ENCODE assay signal across 12 mouse cellular contexts in genomic region chr4:149404640-149405465, GRCm38 (mm10). TPM values are rescaled to one million over a fixed set of nuclear protein-coding genes. Genes with fewer than 3 reads are reported as not detected.
DNase-seq lines count a peak whose midpoint lies in the region; ATAC-seq lines count a peak whose summit lies in the region.
"Had no signal": no experiment of that assay in that cellular context is flagged by ENCODE, and none has a peak within 500 bp of the region (broad histone marks: within the 10 kb centered on the region; RNA-seq: fewer than 3 reads in every experiment).

No protein-coding gene starts in this region.

- no peak overlapping the region for H3K9ac ChIP-seq in lung, embryonic 16.5 days (ENCODE audit: low read length)
- no peak overlapping the region; the same call in 1 of the 2 replicates for H3K9ac ChIP-seq in embryonic facial prominence, embryonic 13.5 days
- H3K9ac ChIP-seq in midbrain, embryonic 16.5 days (ENCODE audit: low read depth, low read length), result no peak overlapping the region
- H3K9ac ChIP-seq: lung, embryonic 15.5 days had no signal

- no peaks in the 10 kb centered on the region for H3K36me3 ChIP-seq in lung, embryonic 16.5 days (ENCODE audit: control insufficient read depth, insufficient read depth, low read length)
- H3K36me3 ChIP-seq in embryonic facial prominence, embryonic 13.5 days, result peaks cover 2% of the 10 kb centered on the region
- H3K36me3 ChIP-seq in midbrain, embryonic 16.5 days (ENCODE audit: control insufficient read depth, insufficient read depth, low read length), result 0 out of 2 replicates have a peak, but pooled peaks cover 2% of the 10 kb centered on the region
- H3K36me3 ChIP-seq: lung, embryonic 15.5 days had no signal

- no peaks in the 10 kb centered on the region for H3K27me3 ChIP-seq in lung, embryonic 16.5 days (ENCODE audit: control insufficient read depth, insufficient read depth, low read depth, low read length)
- H3K27me3 ChIP-seq in embryonic facial prominence, embryonic 13.5 days, result no peaks in the 10 kb centered on the region
- no peaks in the 10 kb centered on the region for H3K27me3 ChIP-seq in midbrain, embryonic 16.5 days (ENCODE audit: control insufficient read depth, insufficient read depth, low read depth, low read length)
- H3K27me3 ChIP-seq: lung, embryonic 15.5 days had no signal

- peak; percentile 39; the same call in 1 of the 2 replicates for ATAC-seq in frontal cortex, adult (ENCODE audit: low TSS enrichment)
- peak; percentile 24; the same call in 1 of the 2 replicates for ATAC-seq in lung, embryonic 16.5 days (ENCODE audit: low read depth)
- ATAC-seq in embryonic facial prominence, embryonic 13.5 days (ENCODE audit: insufficient number of reproducible peaks, insufficient read depth, low FRiP score, low TSS enrichment, low read depth), result 0 out of 2 replicates have a peak, but pooled peaks have one; percentile 7
- ATAC-seq in midbrain, embryonic 16.5 days, result peak; percentile 27; the same call in 1 of the 2 replicates

- H3K4me1 ChIP-seq in lung, embryonic 16.5 days (replicated peaks; ENCODE audit: control insufficient read depth, insufficient read depth, low read length), result peaks cover 25% of the 10 kb centered on the region; the same call in 1 of the 2 replicates
- peaks cover 57% of the 10 kb centered on the region for H3K4me1 ChIP-seq in embryonic facial prominence, embryonic 13.5 days
- peaks cover 2% of the 10 kb centered on the region for H3K4me1 ChIP-seq in midbrain, embryonic 16.5 days (ENCODE audit: control insufficient read depth, insufficient read depth, low read length)

- WGBS in lung, embryonic 16.5 days, result 50% methylated on average over 19 of the region's 19 CpGs
- WGBS in embryonic facial prominence, embryonic 13.5 days, result 61% methylated on average over 19 of the region's 19 CpGs
- 61% methylated on average over 19 of the region's 19 CpGs for WGBS in midbrain, embryonic 16.5 days

- no peaks in the 10 kb centered on the region for H3K9me3 ChIP-seq in lung, embryonic 16.5 days (ENCODE audit: control insufficient read depth, low read length)
- H3K9me3 ChIP-seq in embryonic facial prominence, embryonic 13.5 days, result no peaks in the 10 kb centered on the region
- no peaks in the 10 kb centered on the region for H3K9me3 ChIP-seq in midbrain, embryonic 16.5 days (replicated peaks; ENCODE audit: control insufficient read depth, low read length, poor library complexity, severe bottlenecking)
- H3K9me3 ChIP-seq: lung, embryonic 15.5 days had no signal

- no peak overlapping the region for H3K4me3 ChIP-seq in lung, embryonic 16.5 days (ENCODE audit: low read length)
- H3K4me3 ChIP-seq in embryonic facial prominence, embryonic 13.5 days, result no peak overlapping the region
- H3K4me3 ChIP-seq in midbrain, embryonic 16.5 days (ENCODE audit: low read depth, low read length), result no peak overlapping the region
- H3K4me3 ChIP-seq: lung, embryonic 15.5 days had no signal

- no peak overlapping the region for H3K27ac ChIP-seq in lung, embryonic 16.5 days (ENCODE audit: low read length)
- H3K27ac ChIP-seq in embryonic facial prominence, embryonic 13.5 days, result no peak overlapping the region; the same call in 1 of the 2 replicates
- no peak overlapping the region for H3K27ac ChIP-seq in midbrain, embryonic 16.5 days (ENCODE audit: low read length)
- H3K27ac ChIP-seq: lung, embryonic 15.5 days had no signal

- no peak for DNase-seq in frontal cortex, postnatal 10 days (ENCODE audit: low spot score in 2 of 2)
- DNase-seq in lung, postnatal 25 days (ENCODE audit: low spot score), result no peak
- DNase-seq in gastrocnemius, adult 8-10 months (ENCODE audit: low spot score in 2 of 2), result no peak
- DNase-seq in kidney, postnatal 10 days, result no peak
- DNase-seq: adrenal gland, adult 8-10 months had no signal

- no peak overlapping the region; the same call in 1 of the 2 replicates for H3K4me2 ChIP-seq in lung, embryonic 16.5 days (ENCODE audit: low read depth, low read length)
- no peak overlapping the region for H3K4me2 ChIP-seq in embryonic facial prominence, embryonic 13.5 days
- H3K4me2 ChIP-seq in midbrain, embryonic 16.5 days (ENCODE audit: low read length), result no peak overlapping the region
- H3K4me2 ChIP-seq: lung, embryonic 15.5 days had no signal

RNA-seq across cellular contexts. Expression of gene Ube4b, which starts 21.7 kb away (rescaled TPM):
- 30.9 and 33.8 TPM in 2 replicates for polyA plus RNA-seq in lung, embryonic 16.5 days (2015; fragmentation: Nextera tagmentation; extraction: Ambion mirVana)
- polyA plus RNA-seq in embryonic facial prominence, embryonic 13.5 days (2015; fragmentation: Nextera tagmentation; extraction: Ambion mirVana), result 48.7 and 49.4 TPM in 2 replicates
- polyA plus RNA-seq in midbrain, embryonic 16.5 days (2015; fragmentation: Nextera tagmentation; extraction: Ambion mirVana), result 54.1 and 57.9 TPM in 2 replicates
- 10 to 100 TPM; 35.4 to 39.1 (median 35.6) TPM for total RNA-seq in gastrocnemius, adult 8-10 months (2022)

RNA-seq across cellular contexts. Expression of gene Rbp7, which starts 49.9 kb away (rescaled TPM):
- 2.0 and 3.4 TPM in 2 replicates for polyA plus RNA-seq in lung, embryonic 16.5 days (2015; fragmentation: Nextera tagmentation; extraction: Ambion mirVana)
- polyA plus RNA-seq in embryonic facial prominence, embryonic 13.5 days (2015; fragmentation: Nextera tagmentation; extraction: Ambion mirVana), result 0.52 TPM in 1 of 2 replicates, not detected in the other
- polyA plus RNA-seq in midbrain, embryonic 16.5 days (2015; fragmentation: Nextera tagmentation; extraction: Ambion mirVana), result 0.43 TPM in 1 of 2 replicates, not detected in the other
- 10 to 100 TPM in 1 of 4 experiments, 1 to 10 TPM in 3; 3.8 to 14.0 (median 5.8) TPM for total RNA-seq in gastrocnemius, adult 8-10 months (2022)
- total RNA-seq: hematopoietic stem cell, adult 5-6 weeks; left cerebral cortex, adult 8-10 months had no signal
